Mouse (Mus musculus) myocyte (in vitro differentiated cells): ENCODE measurements around the gene Parvb.

Experiments
- POLR2A ChIP-seq: IDR thresholded peaks from one replicate; pipeline ENCODE4 v1.6.1; 2011; ENCODE audit warnings: low read depth, mild to moderate bottlenecking, control low read depth, moderate library complexity; ENCODE audit not compliant: insufficient read length
- POLR2AphosphoS2 ChIP-seq: IDR thresholded peaks from one replicate; pipeline ENCODE4 v1.6.1; 2011; ENCODE audit warnings: low read depth, control low read depth; ENCODE audit not compliant: insufficient read length

DNA sequence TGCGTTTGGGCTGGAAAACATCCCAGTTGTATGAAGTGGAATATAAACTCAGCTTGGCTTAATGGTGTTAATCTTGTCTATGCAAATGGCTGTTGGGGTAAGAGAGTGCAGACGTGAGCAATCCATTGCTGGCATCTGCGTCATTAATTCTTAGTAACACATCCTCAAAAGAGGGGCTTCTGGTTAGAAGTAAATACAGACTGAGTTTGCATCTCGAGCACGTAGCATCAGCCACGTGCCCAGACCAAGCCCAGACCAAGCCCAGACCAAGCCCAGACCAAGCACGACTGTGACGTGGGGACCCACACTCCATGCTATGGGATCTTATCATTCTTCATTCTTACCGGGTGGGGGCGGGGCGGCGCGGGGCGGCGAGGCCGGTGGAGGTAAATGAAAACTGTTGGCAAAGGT, 7.2 kb downstream of the Parvb start:
- no peak for TF ChIP-seq POLR2A
- no peak for TF ChIP-seq POLR2AphosphoS2
